Mouse (Mus musculus) liver, adult 2 months (tissue): ENCODE measurements around the gene Gm38392.

Source experiments
- CTCF ChIP-seq: fragments of 200-500 bp; IDR thresholded peaks from 2 replicates; pipeline ENCODE4 v1.5.1; 2011; ENCODE audit warnings: low read depth, low read length, control low read depth
- POLR2A ChIP-seq: fragments of 200-500 bp; IDR thresholded peaks from 2 replicates; pipeline ENCODE4 v1.6.1; 2011; ENCODE audit warnings: low read length, control low read depth; ENCODE audit not compliant: insufficient read depth; ENCODE audit errors: extremely low read depth

DNA sequence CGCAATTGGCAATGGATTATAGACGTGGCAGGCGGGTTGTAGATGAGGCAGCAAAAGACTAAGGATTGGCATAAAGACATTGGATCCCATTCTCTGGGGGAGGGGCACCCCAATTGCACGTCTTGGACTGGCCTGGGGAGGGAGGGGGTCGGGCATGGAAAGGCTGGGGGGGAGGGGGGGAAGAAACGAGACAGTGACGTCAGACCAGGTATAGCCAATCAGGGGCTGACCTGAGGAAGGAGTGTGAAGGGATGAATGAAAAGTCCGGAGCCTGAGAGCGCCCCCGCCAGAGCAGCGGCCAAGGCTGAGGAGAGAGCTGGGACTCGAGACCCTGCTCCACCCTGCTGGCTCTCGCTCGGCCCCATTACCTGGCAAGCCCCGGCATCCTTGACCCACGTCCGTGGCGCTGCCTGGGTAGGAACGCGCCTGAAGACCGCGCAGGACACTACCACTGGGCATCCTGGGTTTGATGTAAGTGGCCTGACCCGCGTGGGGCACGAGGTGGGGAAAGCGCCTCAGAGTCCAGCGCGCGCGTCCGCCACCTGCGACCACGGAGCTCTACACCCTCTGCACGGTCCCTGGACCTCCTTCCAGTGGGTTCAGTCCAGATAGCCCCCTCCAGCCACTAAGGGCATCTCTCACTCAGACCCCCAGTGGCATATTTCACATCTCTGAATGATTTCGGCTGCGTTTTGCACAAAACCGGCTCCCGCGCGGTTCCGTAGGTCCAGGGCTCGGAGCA lies 72.6 kb downstream of the Gm38392 start:
- TF ChIP-seq CTCF (no peak), POLR2A (no peak)
